18 mouse cellular contexts compared by ENCODE assay signal in the genomic region with DNA sequence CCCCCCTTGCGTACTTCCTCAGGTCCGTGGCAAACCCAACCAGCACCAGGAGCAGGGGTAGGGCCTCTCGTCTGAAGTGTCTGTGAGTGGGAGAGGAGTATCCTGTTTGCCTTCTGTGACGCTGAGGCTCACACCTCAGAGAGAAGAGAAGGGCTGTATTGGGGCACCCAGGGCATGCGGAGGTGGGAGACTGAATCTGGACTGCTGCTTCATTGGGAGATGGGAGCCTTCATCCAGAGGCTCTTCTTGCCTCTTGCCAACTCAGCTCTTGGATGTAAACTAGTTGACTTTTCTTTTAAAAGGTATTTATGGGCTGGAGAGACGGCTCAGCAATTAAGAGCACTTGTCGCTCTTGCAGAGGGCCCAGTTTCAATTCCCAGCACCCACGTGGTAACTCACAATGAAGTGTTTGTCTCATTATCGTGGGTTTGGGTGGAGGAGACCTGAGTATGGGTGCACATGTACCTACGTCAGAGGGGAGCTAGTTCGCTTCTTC. TPM values are rescaled to one million over a fixed set of nuclear protein-coding genes. Genes with fewer than 3 reads are reported as not detected.
DNase-seq lines count a peak whose midpoint lies in the region; TF ChIP-seq lines count a peak whose summit lies in the region.
"Had no signal": no experiment of that assay in that cellular context is flagged by ENCODE, and none has a peak within 500 bp of the region (broad histone marks: within the 10 kb centered on the region; RNA-seq: fewer than 3 reads in every experiment).

No protein-coding gene starts in this region.

- WGBS in lung, adult 2 months, result 63% methylated on average over 11 of the region's 11 CpGs

- peak; percentile 52 for DNase-seq in thymus, postnatal 0 days (ENCODE audit: low spot score)
- no peak for DNase-seq in thymus, adult 18-20 months
- peak; percentile 37 for DNase-seq in lung, adult 2 months
- DNase-seq in lung, postnatal 4 days, result peak; percentile 42 to 60
- no peak for DNase-seq in heart, postnatal 25 days (ENCODE audit: low spot score)
- no peak for DNase-seq in cerebellum, postnatal 4 days (ENCODE audit: low spot score in 2 of 2)
- DNase-seq in gastrocnemius, postnatal 36 days, result no peak
- DNase-seq: adrenal gland, postnatal 25 days; cerebellum, adult 11 months; cerebellum, postnatal 14 days; embryo, embryonic 11 days; forebrain, postnatal 0 days; heart, postnatal 14 days; kidney, adult 18-20 months; right cerebral cortex, postnatal 14 days had no signal

- H3K4me3 ChIP-seq in lung, adult 2 months (replicated peaks; ENCODE audit: extremely low read depth, low read depth, low read length), result no peak overlapping the region
- H3K4me3 ChIP-seq: heart, embryonic 12.5 days; hindbrain, embryonic 15.5 days; midbrain, embryonic 13.5 days had no signal

- intact Hi-C loops in heart, postnatal 25 days (cut with DNase I), result loop anchor here (10.0 kb wide), 1 partner anchor 189 kb away; no protein-coding TSS in a partner anchor
- intact Hi-C loops in gastrocnemius, postnatal 36 days (cut with DNase I), result no loop called here

- TF ChIP-seq POLR2A in lung, adult 2 months (IDR thresholded peaks at IDR 0.05; ENCODE audit: borderline replicate concordance, extremely low read depth, low read depth, low read length), result no peak

- no peak for TF ChIP-seq CTCF in lung, adult 2 months (IDR thresholded peaks at IDR 0.05; ENCODE audit: insufficient read depth, low read length)

- peaks cover 3% of the 10 kb centered on the region; the same call in 1 of the 2 replicates for H3K4me1 ChIP-seq in lung, adult 2 months (ENCODE audit: control insufficient read depth, insufficient read depth, low read length)
- H3K4me1 ChIP-seq: hindbrain, embryonic 15.5 days had no signal

RNA-seq across cellular contexts. Expression of a gene that starts 42.3 kb away (rescaled TPM):
- 243 and 265 TPM in 2 replicates for polyA plus RNA-seq in thymus, postnatal 0 days (2015; fragmentation: Nextera tagmentation; extraction: Ambion mirVana)
- 11.1 and 13.7 TPM in 2 replicates for polyA plus RNA-seq in lung, adult 2 months (2012; rRNA removed)
- total RNA-seq in heart, postnatal 25 days (2021), result 10 to 100 TPM; 10.7 to 11.8 TPM
- 1 to 10 TPM; 3.1 to 3.4 TPM for total RNA-seq in gastrocnemius, postnatal 36 days (2021)

Comparison
In these comparisons a context has a peak if more than half of its experiments do, and no peak if none do; other contexts are left out.
1. DNase-seq: peak in thymus, postnatal 0 days (single experiment), lung, adult 2 months (single experiment) and lung, postnatal 4 days (2 of 2); none in thymus, adult 18-20 months (0 of 2), heart, postnatal 25 days (single experiment), cerebellum, postnatal 4 days (0 of 2) and gastrocnemius, postnatal 36 days (0 of 2).